Mouse (Mus musculus) erythroblast, embryonic 14.5 days (primary cell): ENCODE measurements at regions not wholly inside any gene's neighbourhood (a gene's known extent, or its start where the extent isn't known, plus 50 kb on each side); places are given as distances from the start of the nearest gene placed in this dataset.

Experiments used
- H3K27me3 ChIP-seq: 2 replicates; pipeline ENCODE4 v1.6.1; 2012; ENCODE audit warnings: inconsistent platforms; ENCODE audit not compliant: control insufficient read depth
- H3K36me3 ChIP-seq: 2 replicates; pipeline ENCODE4 v1.6.1; 2012; ENCODE audit warnings: mild to moderate bottlenecking, inconsistent platforms; ENCODE audit not compliant: control insufficient read depth
- H3K4me1 ChIP-seq: 2 replicates; pipeline ENCODE4 v1.6.1; 2012; ENCODE audit warnings: inconsistent platforms; ENCODE audit not compliant: control insufficient read depth
- H3K4me3 ChIP-seq: replicated peaks from 2 replicates; pipeline ENCODE3; 2012; ENCODE audit warnings: moderate library complexity, mild to moderate bottlenecking, inconsistent platforms
- H3K9me3 ChIP-seq: 2 replicates; pipeline ENCODE4 v1.6.1; 2012; ENCODE audit warnings: low read length, inconsistent platforms, mixed read lengths; ENCODE audit not compliant: control insufficient read depth
- GATA1 ChIP-seq: IDR thresholded peaks from 2 replicates; pipeline ENCODE4 v1.6.1; 2012; ENCODE audit warnings: low read length, inconsistent platforms, mixed read lengths
- TAL1 ChIP-seq: IDR thresholded peaks from 3 replicates; pipeline ENCODE4 v1.6.1; 2012; ENCODE audit warnings: low read length, inconsistent platforms, mixed read lengths

- no peaks in the 10 kb centered on the region for H3K36me3 ChIP-seq
- H3K27me3 ChIP-seq = no peaks in the 10 kb centered on the region
- 0 out of 2 replicates have a peak, but pooled peaks cover 2% of the 10 kb centered on the region for H3K9me3 ChIP-seq
- no peak for TF ChIP-seq GATA1
- no peak for TF ChIP-seq TAL1
- no peak overlapping the region for H3K4me3 ChIP-seq
- H3K4me1 ChIP-seq = no peaks in the 10 kb centered on the region
Measured at GRCm38 (mm10) chr6:117497337-117497736, 329.0 kb downstream of the Cxcl12 start.

- no peaks in the 10 kb centered on the region for H3K27me3 ChIP-seq
- H3K4me3 ChIP-seq = no peak overlapping the region
- H3K36me3 ChIP-seq = no peaks in the 10 kb centered on the region
- H3K4me1 ChIP-seq = no peaks in the 10 kb centered on the region
- no peak for TF ChIP-seq GATA1
- 0 out of 2 replicates have a peak, but pooled peaks cover 2% of the 10 kb centered on the region for H3K9me3 ChIP-seq
Measured at GRCm38 (mm10) chr6:117497904-117498303, 329.6 kb downstream of the Cxcl12 start.

DNA sequence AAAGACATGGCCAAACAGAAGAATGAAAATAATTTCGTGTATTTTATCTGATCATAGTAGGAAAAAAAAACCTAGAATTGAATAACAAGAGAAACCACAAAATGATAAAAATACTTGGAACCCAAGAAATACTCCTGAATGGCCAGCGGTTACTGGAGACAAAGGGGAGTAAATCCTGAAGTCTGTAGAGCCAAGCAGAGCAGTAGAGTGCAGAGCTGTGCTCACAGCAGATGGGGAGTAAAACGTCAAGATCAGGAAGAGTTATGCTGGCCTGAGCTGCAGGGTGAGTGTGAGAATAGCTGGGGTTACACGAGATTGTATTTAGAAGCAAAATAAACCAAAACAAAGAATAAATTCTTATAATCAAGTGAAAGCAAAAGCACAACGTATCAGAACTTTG, 334.0 kb downstream of the Cxcl12 start:
- Histone ChIP-seq H3K9me3 (peaks cover 7% of the 10 kb centered on the region; the same call in 1 of the 2 replicates), H3K4me1 (no peaks in the 10 kb centered on the region), H3K27me3 (no peaks in the 10 kb centered on the region), H3K36me3 (no peaks in the 10 kb centered on the region), H3K4me3 (no peak overlapping the region)
- TF ChIP-seq TAL1 = no peak
- TF ChIP-seq GATA1 = no peak

DNA sequence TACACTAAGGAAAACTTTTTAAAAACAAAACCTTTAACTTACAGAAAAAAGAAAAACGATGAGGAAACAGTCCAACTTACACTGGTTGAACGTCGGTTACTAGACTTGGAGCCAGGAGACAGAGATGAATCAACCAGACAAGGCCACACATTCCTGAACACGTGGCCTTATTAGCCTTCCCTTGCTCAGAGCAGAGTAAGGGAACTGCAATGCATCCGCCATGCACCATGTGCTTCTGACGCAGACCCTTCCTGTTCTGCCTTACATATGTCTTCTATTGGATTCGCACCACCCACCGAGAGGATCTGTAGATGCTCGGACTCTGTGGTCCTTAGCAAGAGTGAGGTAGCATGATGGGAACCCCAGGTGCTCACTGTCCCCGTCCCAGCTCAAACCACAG, 336.2 kb upstream of the Zfp637 start:
- Histone ChIP-seq H3K4me3 (no peak overlapping the region), H3K9me3 (peaks cover 5% of the 10 kb centered on the region; the same call in 1 of the 2 replicates), H3K36me3 (no peaks in the 10 kb centered on the region), H3K27me3 (no peaks in the 10 kb centered on the region), H3K4me1 (no peaks in the 10 kb centered on the region)
- TF ChIP-seq TAL1 (no peak), GATA1 (no peak)

DNA sequence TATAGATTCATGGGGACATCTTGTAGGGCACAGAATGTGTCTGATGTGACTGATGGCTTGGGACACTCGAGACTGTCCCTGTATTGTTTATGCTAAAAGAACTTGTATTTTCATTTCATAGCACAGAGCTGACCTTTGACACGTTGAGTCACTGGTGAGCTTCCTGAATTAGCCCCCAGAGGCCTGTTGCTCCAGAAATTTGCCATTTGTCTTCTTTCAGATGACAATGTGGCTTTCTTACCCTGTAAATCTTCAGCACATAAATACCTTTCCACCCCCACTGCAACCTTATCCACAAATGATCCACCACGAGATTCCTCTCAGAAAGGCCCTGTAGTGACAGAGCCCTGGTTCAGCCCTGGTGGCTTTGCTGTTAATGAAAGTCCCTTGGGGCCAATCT, 335.5 kb upstream of the Zfp637 start:
- no peaks in the 10 kb centered on the region for H3K4me1 ChIP-seq
- TF ChIP-seq TAL1 (no peak), GATA1 (no peak)
- H3K4me3 ChIP-seq = no peak overlapping the region
- no peaks in the 10 kb centered on the region for H3K36me3 ChIP-seq
- no peaks in the 10 kb centered on the region for H3K27me3 ChIP-seq
- peaks cover 5% of the 10 kb centered on the region; the same call in 1 of the 2 replicates for H3K9me3 ChIP-seq

- Histone ChIP-seq H3K36me3 (no peaks in the 10 kb centered on the region), H3K9me3 (peaks cover 5% of the 10 kb centered on the region; the same call in 1 of the 2 replicates), H3K4me1 (no peaks in the 10 kb centered on the region), H3K4me3 (no peak overlapping the region), H3K27me3 (no peaks in the 10 kb centered on the region)
- no peak for TF ChIP-seq TAL1
- no peak for TF ChIP-seq GATA1
Measured at GRCm38 (mm10) chr6:117506619-117507018, 334.4 kb upstream of the Zfp637 start.

DNA sequence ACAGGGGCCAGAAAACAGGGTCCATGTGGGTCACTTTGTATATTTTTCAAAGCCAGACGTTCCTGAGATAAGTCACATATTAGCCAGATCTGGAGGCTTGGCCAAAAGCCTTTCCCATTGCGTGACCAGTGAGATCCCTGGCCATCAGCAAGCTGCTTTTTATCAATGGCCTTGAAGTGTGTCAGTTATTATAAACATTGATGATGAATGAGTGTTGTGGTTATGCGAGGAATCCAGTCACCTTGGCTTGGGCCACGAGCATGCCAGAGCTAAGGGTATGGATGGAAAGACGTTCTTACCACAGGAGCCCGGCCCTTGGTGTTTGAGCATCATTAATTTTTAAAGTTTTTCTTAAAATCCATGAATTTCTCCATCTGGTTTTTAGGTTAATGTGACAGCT, 332.1 kb upstream of the Zfp637 start:
- Histone ChIP-seq H3K36me3 (no peaks in the 10 kb centered on the region), H3K4me3 (no peak overlapping the region), H3K9me3 (peaks cover 5% of the 10 kb centered on the region; the same call in 1 of the 2 replicates), H3K27me3 (no peaks in the 10 kb centered on the region), H3K4me1 (no peaks in the 10 kb centered on the region)
- no peak for TF ChIP-seq TAL1
- no peak for TF ChIP-seq GATA1

- Histone ChIP-seq H3K9me3 (peaks cover 2% of the 10 kb centered on the region; the same call in 1 of the 2 replicates), H3K4me1 (no peaks in the 10 kb centered on the region), H3K27me3 (no peaks in the 10 kb centered on the region), H3K36me3 (no peaks in the 10 kb centered on the region), H3K4me3 (no peak overlapping the region)
- TF ChIP-seq TAL1 (no peak), GATA1 (no peak)
Measured at GRCm38 (mm10) chr6:117510026-117510425, 331.0 kb upstream of the Zfp637 start.

DNA sequence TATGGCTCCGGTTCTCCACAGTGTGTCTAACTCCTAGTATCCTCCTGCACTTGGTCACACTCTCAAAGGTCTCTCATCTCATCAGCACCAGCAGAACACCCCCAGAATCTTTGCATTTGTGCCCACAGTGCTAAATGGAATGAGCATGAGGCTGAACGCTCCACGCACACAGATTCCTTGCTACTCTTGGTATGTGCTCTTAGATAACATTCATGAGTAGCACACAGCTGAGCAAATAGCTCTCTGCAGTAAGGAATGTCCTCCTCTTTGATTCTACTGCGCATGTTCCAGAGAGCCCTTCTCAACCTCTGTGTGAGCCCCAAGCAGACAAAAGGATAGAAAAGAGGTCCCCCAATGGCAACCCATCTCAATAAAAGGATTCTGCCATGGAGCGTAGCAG, 326.1 kb upstream of the Zfp637 start:
- no peaks in the 10 kb centered on the region for H3K4me1 ChIP-seq
- TF ChIP-seq TAL1 = no peak
- no peak for TF ChIP-seq GATA1
- H3K27me3 ChIP-seq = no peaks in the 10 kb centered on the region
- H3K4me3 ChIP-seq = no peak overlapping the region
- H3K36me3 ChIP-seq = no peaks in the 10 kb centered on the region
- no peaks in the 10 kb centered on the region; the same call in 1 of the 2 replicates for H3K9me3 ChIP-seq

DNA sequence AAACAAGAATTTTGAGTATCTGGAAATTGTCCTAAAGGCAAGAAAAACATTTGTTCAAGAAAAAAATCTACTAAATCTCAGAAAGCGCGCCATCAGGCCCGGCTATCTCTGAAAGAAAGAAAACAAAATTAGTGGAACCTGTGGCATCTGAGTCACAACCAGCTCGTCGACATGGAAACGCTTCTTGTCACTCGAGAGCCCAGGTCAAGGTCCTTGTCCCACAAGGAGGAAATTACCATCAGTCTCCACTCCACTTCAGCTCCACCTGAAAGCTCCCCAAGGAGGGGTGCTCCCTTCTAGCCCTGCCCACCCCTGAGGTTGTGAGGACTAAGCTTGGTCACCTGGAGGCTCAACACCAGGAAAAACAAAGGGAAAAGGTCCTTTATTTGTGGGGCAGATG, 324.1 kb upstream of the Zfp637 start:
- Histone ChIP-seq H3K4me1 (no peaks in the 10 kb centered on the region), H3K36me3 (no peaks in the 10 kb centered on the region), H3K9me3 (no peaks in the 10 kb centered on the region; the same call in 1 of the 2 replicates), H3K4me3 (no peak overlapping the region), H3K27me3 (no peaks in the 10 kb centered on the region)
- TF ChIP-seq GATA1 (no peak), TAL1 (no peak)
